Mouse (Mus musculus) embryonic facial prominence, embryonic 13.5 days (tissue): Measurements from ENCODE around the gene Trim71. TPM values are rescaled to one million over a fixed set of nuclear protein-coding genes. Genes with fewer than 3 reads are reported as not detected.

ENCODE experiments used
- ATAC-seq: fragments of 200-750 bp; cut with Nextera tagmentation; 2 replicates; pipeline ENCODE4 v1.8.0; 2017; ENCODE audit warnings: low read depth; ENCODE audit not compliant: insufficient number of reproducible peaks, insufficient read depth, low FRiP score, low TSS enrichment
- H3K27ac ChIP-seq: fragments of 300-500 bp; sonication (generic); 2 replicates; pipeline ENCODE4 v1.5.1; 2015; ENCODE audit warnings: moderate library complexity, mild to moderate bottlenecking, inconsistent platforms
- H3K27me3 ChIP-seq: fragments of 300-500 bp; sonication (generic); 2 replicates; pipeline ENCODE4 v1.6.1; 2015; ENCODE audit warnings: mild to moderate bottlenecking, inconsistent platforms
- H3K36me3 ChIP-seq: fragments of 300-500 bp; sonication (generic); 2 replicates; pipeline ENCODE4 v1.6.1; 2015; ENCODE audit warnings: mild to moderate bottlenecking, inconsistent platforms
- H3K4me1 ChIP-seq: fragments of 300-500 bp; sonication (generic); 2 replicates; pipeline ENCODE4 v1.6.1; 2015; ENCODE audit warnings: inconsistent platforms
- H3K4me2 ChIP-seq: fragments of 300-500 bp; sonication (generic); 2 replicates; pipeline ENCODE4 v1.6.1; 2015; ENCODE audit warnings: moderate library complexity, mild to moderate bottlenecking, inconsistent platforms
- H3K4me3 ChIP-seq: fragments of 300-500 bp; sonication (generic); 2 replicates; pipeline ENCODE4 v1.5.1; 2015; ENCODE audit warnings: mild to moderate bottlenecking, inconsistent platforms
- H3K9ac ChIP-seq: fragments of 300-500 bp; sonication (generic); 2 replicates; pipeline ENCODE4 v1.6.1; 2015; ENCODE audit warnings: mild to moderate bottlenecking, inconsistent platforms
- H3K9me3 ChIP-seq: fragments of 300-500 bp; sonication (generic); 2 replicates; pipeline ENCODE4 v1.6.1; 2016; ENCODE audit warnings: inconsistent platforms
- WGBS: fragments of 180-500 bp; shearing (Covaris S2); methylation state at CpG from one replicate; pipeline ENCODE4 v1.1.7; 2015; ENCODE audit warnings: mixed read lengths; 5-methylcytosine and 5-hydroxymethylcytosine counted together
- polyA plus RNA-seq: library from polyadenylated mRNA; unstranded; fragments of >200 nt; fragmentation: Nextera tagmentation; extraction: Ambion mirVana; gene quantifications from 2 replicates; pipeline ENCODE4 v1.2.1, GENCODE M21; 2015

The Trim71 gene
- polyA plus RNA-seq, 1 experiment from 2014 or later, result 0.46 TPM

DNA sequence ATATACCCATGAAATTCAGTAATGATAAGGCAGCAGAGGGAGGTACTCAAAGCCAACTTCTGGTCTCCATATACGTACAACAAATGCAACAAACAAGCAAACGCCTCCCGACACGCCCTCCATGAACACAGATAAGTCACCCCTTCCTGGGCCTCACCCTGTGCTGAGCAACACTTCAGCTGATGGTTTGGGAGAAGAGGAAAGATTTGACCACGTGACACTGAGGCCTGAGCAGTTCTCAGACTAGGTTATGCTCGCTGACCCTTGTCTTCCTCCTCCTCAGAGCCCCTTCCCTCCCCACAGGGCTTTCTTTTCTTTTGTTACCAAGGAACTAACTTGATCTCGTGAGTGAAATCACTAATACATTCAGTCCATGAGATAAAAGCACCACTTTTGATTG lies 97.3 kb downstream of the Trim71 start:
- no peaks in the 10 kb centered on the region for H3K4me1 ChIP-seq
- H3K27ac ChIP-seq, result no peak overlapping the region
- H3K27me3 ChIP-seq, result no peaks in the 10 kb centered on the region
- H3K9me3 ChIP-seq, result no peaks in the 10 kb centered on the region
- no peak overlapping the region for H3K4me2 ChIP-seq
- H3K9ac ChIP-seq, result no peak overlapping the region
- no peak for ATAC-seq
- WGBS, result 75% methylated on average over 7 of the region's 7 CpGs
- peaks cover 35% of the 10 kb centered on the region for H3K36me3 ChIP-seq
- H3K4me3 ChIP-seq, result no peak overlapping the region

DNA sequence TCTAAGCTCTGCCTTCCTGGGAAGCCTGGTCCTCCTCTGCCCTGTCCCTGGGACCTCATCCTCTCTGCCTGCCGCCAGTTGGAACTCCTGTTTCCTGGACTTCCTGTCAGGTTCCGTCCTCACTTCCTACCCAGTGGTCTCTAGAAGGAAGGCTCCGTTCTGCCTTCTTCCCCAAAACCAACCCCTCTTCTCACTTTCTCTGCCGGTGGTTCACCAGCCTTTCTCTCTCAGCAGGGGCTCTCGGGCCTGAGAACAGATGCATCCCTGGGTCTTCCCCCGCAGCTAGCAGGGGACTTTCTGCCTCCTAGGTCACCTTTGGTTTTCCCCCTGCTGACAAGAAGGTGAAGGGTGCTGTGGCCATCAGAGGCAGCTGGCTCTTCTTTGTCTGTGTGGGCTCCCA lies 98.7 kb downstream of the Trim71 start:
- 83% methylated on average over 6 of the region's 6 CpGs for WGBS
- H3K27me3 ChIP-seq, result no peaks in the 10 kb centered on the region
- ATAC-seq, result no peak
- H3K9me3 ChIP-seq, result no peaks in the 10 kb centered on the region
- no peak overlapping the region for H3K9ac ChIP-seq
- H3K4me3 ChIP-seq, result no peak overlapping the region
- H3K36me3 ChIP-seq, result peaks cover 40% of the 10 kb centered on the region
- no peak overlapping the region for H3K27ac ChIP-seq
- no peak overlapping the region for H3K4me2 ChIP-seq
- no peaks in the 10 kb centered on the region for H3K4me1 ChIP-seq

DNA sequence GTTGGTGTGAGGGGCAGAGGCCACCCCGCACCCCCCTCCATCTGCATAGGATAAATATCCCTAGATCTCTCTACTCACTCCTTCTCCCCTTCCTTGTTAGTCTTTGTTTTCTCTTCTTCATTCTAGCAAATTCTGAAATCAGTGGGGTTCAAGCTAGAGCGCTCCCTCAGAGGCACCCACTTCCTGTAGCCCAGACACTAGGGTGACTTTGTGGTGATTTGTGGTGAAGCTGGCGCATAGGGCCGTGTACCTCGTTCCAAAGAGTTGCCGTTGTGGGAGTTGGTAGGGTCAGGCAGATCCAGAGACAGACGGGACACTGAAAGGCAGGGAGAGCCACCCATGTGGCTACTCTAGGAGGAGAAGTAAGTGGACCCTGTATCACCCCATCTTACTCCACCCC lies 101.6 kb downstream of the Trim71 start:
- WGBS, result 92% methylated on average over 7 of the region's 7 CpGs
- Histone ChIP-seq H3K36me3 (peaks cover 44% of the 10 kb centered on the region), H3K27me3 (no peaks in the 10 kb centered on the region), H3K9me3 (no peaks in the 10 kb centered on the region), H3K9ac (no peak overlapping the region), H3K4me3 (no peak overlapping the region), H3K4me1 (no peaks in the 10 kb centered on the region), H3K27ac (no peak overlapping the region), H3K4me2 (no peak overlapping the region)
- no peak for ATAC-seq

DNA sequence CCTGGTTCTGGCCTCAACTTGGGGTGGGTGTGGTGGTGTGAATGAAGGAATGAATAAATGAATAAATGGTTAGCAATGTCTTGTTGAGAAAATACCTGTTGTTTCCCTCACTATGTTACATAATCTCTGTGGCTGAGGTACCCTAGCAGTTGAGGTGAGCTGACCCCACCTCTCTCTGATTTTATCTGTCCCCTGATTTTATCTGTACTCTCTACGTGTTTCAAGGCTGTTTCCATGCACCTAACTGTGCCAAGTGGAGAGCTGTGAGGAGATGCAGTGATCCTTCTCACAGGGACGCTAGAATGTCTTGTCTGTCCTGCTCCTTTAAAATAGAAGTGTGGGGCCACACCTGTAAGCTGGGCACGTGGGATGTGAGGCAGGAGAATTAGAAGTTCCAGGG lies 105.7 kb downstream of the Trim71 start:
- WGBS, result 84% methylated on average over 3 of the region's 3 CpGs
- Histone ChIP-seq H3K9me3 (no peaks in the 10 kb centered on the region), H3K36me3 (peaks cover 39% of the 10 kb centered on the region), H3K4me1 (no peaks in the 10 kb centered on the region), H3K27me3 (no peaks in the 10 kb centered on the region), H3K4me2 (no peak overlapping the region), H3K4me3 (no peak overlapping the region), H3K9ac (no peak overlapping the region), H3K27ac (no peak overlapping the region)
- ATAC-seq, result no peak

Other genes starting within 250 kb of the Trim71 start
- not detected in 2 replicates for gene Bcl2a1c, start 234.2 kb downstream of the Trim71 start, polyA plus RNA-seq
- 131 and 154 TPM in 2 replicates for gene Crtap, start 173.7 kb downstream of the Trim71 start, polyA plus RNA-seq
- 27.7 and 27.9 TPM in 2 replicates for gene Glb1, start 163.3 kb downstream of the Trim71 start, polyA plus RNA-seq
- 7.8 and 8.5 TPM in 2 replicates for gene Tmppe, start 163.3 kb downstream of the Trim71 start, polyA plus RNA-seq
- 0.14 and 0.56 TPM in 2 replicates for gene Ccr4, start 59.5 kb downstream of the Trim71 start, polyA plus RNA-seq
- 0.59 and 0.60 TPM in 2 replicates for gene C130032M10Rik, start 48.7 kb downstream of the Trim71 start, polyA plus RNA-seq
- gene Cnot10, start 75.8 kb upstream of the Trim71 start, polyA plus RNA-seq, result 77.0 and 83.5 TPM in 2 replicates
- 68.3 and 68.5 TPM in 2 replicates for gene Dync1li1, start 124.4 kb upstream of the Trim71 start, polyA plus RNA-seq
- 32.6 and 38.3 TPM in 2 replicates for gene Cmtm6, start 166.7 kb upstream of the Trim71 start, polyA plus RNA-seq
- gene Cmtm7, start 217.5 kb upstream of the Trim71 start, polyA plus RNA-seq, result 104 and 114 TPM in 2 replicates